Mouse (Mus musculus) E14TG2a.4 (cell line): Measurements from ENCODE around the gene C1ql3.
A peak's percentile ranks its signal among the peaks of the same experiment; 100 is the strongest.

Experiments
- H3K27me3 ChIP-seq: 2 replicates; pipeline ENCODE4 v1.6.1; 2014; ENCODE audit warnings: low read length, control low read depth; ENCODE audit not compliant: insufficient read depth
- H3K36me3 ChIP-seq: 2 replicates; pipeline ENCODE4 v1.6.1; 2014; ENCODE audit warnings: low read length, control low read depth; ENCODE audit not compliant: insufficient read depth
- H3K4me1 ChIP-seq: replicated peaks from 2 replicates; pipeline ENCODE4 v1.6.1; 2014; ENCODE audit warnings: low read depth, low read length, control low read depth
- H3K4me3 ChIP-seq: replicated peaks from 2 replicates; pipeline ENCODE4 v1.5.1; 2014; ENCODE audit warnings: mild to moderate bottlenecking, low read length
- H3K9me3 ChIP-seq: 2 replicates; pipeline ENCODE4 v1.6.1; 2014; ENCODE audit warnings: low read length, control low read depth
- CTCF ChIP-seq: conservative IDR thresholded peaks from 2 replicates; pipeline ENCODE4 v1.5.1; 2014; ENCODE audit warnings: low read length
- NANOG ChIP-seq: IDR thresholded peaks from 2 replicates; pipeline ENCODE4 v1.6.1; 2014; ENCODE audit warnings: borderline replicate concordance, low read length, mixed read lengths
- POU5F1 ChIP-seq: IDR thresholded peaks from 2 replicates; pipeline ENCODE4 v1.6.1; 2014; ENCODE audit warnings: low read length, borderline replicate concordance

C1ql3 gene

DNA sequence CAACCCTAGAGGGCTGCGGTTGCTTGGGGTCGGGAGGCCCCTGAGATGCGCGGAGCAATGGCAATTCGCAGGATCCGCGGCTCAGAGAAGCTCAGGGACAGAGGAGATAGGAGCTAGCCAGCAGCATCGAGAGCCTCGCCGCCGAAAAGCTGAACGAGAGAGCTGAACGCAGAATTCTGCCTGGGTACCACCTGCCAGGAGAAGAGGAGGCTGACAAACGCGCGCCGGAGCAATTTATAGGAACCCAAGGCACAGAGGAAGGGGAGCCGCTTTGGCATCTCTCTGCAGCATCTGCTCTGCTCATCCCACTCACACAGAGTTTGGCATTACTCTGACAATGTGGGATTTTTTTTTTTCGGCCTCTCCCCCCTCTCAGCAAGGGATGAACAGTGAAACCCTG lies at the start of gene C1ql3:
TSS of gene C1ql3 (minus strand) at position 335 of the 400 bp plus-strand sequence.
- Histone ChIP-seq H3K36me3 (no peaks in the 10 kb centered on the region), H3K4me1 (peaks cover 23% of the 10 kb centered on the region), H3K4me3 (peak within 1 kb of the TSS; percentile 79), H3K27me3 (peaks cover 59% of the 10 kb centered on the region), H3K9me3 (no peaks in the 10 kb centered on the region)
- TF ChIP-seq CTCF (no peak), NANOG (no peak), POU5F1 (no peak)

DNA sequence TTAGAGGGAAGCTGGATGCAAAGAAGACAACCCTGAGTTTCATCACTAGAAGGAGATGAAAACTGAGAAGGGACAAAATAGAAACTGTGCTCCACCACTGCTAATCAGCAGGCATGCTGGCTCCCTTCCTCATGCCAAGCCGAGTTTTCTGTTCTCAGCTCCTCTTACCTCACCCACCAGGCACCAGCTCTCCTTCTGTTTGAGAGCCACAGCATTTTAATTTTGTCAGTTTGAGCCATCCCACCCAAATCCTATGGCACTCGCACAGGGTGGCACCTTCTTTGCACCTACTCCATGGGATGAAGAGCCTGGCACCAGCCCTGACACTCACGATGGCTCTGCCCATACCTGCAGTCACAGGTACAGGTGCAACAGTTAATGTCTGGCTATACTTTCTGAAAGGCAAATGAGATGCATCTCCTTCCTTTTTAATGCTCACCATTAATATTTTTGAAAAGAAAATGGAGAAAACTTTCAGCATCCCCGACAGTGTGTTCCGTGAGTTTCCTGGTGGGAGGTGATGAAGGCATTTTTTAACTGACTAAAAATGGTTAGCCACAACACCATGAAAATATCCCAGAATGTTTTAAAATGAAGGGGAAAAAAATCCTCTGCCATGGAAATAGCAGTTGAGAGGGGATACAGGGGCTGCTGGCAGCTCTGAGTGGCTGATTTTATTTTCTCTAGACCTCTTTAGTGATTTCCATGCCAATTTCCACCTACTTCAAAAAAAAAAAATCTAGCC lies 49.0 kb upstream of the C1ql3 start:
- Histone ChIP-seq H3K4me1 (no peaks in the 10 kb centered on the region), H3K4me3 (no peak overlapping the region), H3K9me3 (no peaks in the 10 kb centered on the region), H3K27me3 (peaks cover 11% of the 10 kb centered on the region; the same call in 1 of the 2 replicates), H3K36me3 (no peaks in the 10 kb centered on the region)
- TF ChIP-seq CTCF (no peak), POU5F1 (no peak), NANOG (no peak)

- no peaks in the 10 kb centered on the region for H3K9me3 ChIP-seq
- peaks cover 6% of the 10 kb centered on the region for H3K4me1 ChIP-seq
- no peaks in the 10 kb centered on the region for H3K27me3 ChIP-seq
- no peaks in the 10 kb centered on the region for H3K36me3 ChIP-seq
- TF ChIP-seq POU5F1 (no peak), NANOG (no peak), CTCF (no peak)
- H3K4me3 ChIP-seq = no peak overlapping the region
These were observed 37.0 kb upstream of the C1ql3 start for GRCm38 (mm10) chr2:13048649-13049048.

DNA sequence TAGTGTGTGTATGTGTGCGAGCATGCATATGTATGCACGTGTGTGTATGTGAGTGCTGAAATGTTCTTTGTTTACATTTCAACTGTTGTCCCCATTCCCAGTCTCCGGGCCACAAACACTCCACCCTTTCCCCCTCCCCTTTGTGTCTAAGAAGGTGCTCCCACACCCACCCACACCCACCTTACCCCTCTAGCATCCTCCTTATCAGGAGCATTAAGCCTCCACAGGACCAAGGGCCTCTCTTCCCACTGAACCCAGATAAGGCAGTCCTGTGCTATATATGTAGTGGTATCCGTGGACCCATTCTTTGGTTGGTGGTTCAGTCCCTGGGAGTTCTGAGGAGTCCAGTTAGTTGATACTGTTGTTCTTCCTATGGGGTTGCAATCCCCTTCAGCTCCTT lies 32.9 kb upstream of the C1ql3 start:
- TF ChIP-seq NANOG (no peak), CTCF (no peak), POU5F1 (no peak)
- H3K9me3 ChIP-seq = no peaks in the 10 kb centered on the region
- H3K36me3 ChIP-seq = no peaks in the 10 kb centered on the region
- peaks cover 6% of the 10 kb centered on the region for H3K4me1 ChIP-seq
- no peak overlapping the region for H3K4me3 ChIP-seq
- H3K27me3 ChIP-seq = no peaks in the 10 kb centered on the region

- Histone ChIP-seq H3K4me1 (no peaks in the 10 kb centered on the region), H3K4me3 (no peak overlapping the region), H3K27me3 (peaks cover 2% of the 10 kb centered on the region; the same call in 1 of the 2 replicates), H3K9me3 (no peaks in the 10 kb centered on the region), H3K36me3 (no peaks in the 10 kb centered on the region)
- TF ChIP-seq CTCF (no peak; the same call in 1 of the 2 replicates), POU5F1 (no peak), NANOG (no peak)
These were observed 28.2 kb upstream of the C1ql3 start for GRCm38 (mm10) chr2:13039785-13040184.

- no peaks in the 10 kb centered on the region for H3K36me3 ChIP-seq
- H3K4me3 ChIP-seq = no peak overlapping the region
- TF ChIP-seq POU5F1 = no peak
- TF ChIP-seq CTCF = no peak
- TF ChIP-seq NANOG = no peak
- no peaks in the 10 kb centered on the region for H3K9me3 ChIP-seq
- peaks cover 2% of the 10 kb centered on the region; the same call in 1 of the 2 replicates for H3K27me3 ChIP-seq
- no peaks in the 10 kb centered on the region for H3K4me1 ChIP-seq
These were observed 27.2 kb upstream of the C1ql3 start for GRCm38 (mm10) chr2:13038772-13039171.

DNA sequence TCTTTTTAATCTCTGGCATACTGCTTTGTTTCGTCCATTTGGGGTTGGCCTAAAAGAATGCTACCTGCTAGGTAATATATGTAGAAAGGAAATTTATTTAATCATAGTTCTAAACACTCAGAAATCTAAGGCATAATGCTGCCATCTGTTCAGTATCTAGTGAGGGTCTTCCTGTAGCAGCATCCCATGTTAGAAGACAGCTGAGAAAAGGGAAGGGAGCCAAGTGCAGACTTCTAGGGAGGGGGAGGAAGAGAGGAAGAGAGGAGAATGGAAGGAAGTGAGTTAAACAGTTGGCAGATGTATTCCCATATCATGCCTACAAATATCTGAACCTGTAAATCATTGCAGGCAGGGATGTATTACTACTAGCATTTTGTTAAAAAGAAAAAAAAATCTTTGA lies 7.3 kb upstream of the C1ql3 start:
- no peak for TF ChIP-seq CTCF
- TF ChIP-seq POU5F1 = no peak
- no peak for TF ChIP-seq NANOG
- Histone ChIP-seq H3K36me3 (no peaks in the 10 kb centered on the region), H3K27me3 (peaks cover 5% of the 10 kb centered on the region), H3K4me3 (no peak overlapping the region), H3K4me1 (no peaks in the 10 kb centered on the region), H3K9me3 (no peaks in the 10 kb centered on the region)

GRCm38 (mm10) chr2:13018382-13018781 lies 6.8 kb upstream of the C1ql3 start:
- Histone ChIP-seq H3K4me1 (no peaks in the 10 kb centered on the region), H3K36me3 (no peaks in the 10 kb centered on the region)
- TF ChIP-seq POU5F1 (no peak), CTCF (no peak), NANOG (no peak)

More at GRCm38 (mm10) chr2:13018382-13018781, 6.8 kb upstream of the C1ql3 start:
- no peak overlapping the region for H3K4me3 ChIP-seq
- no peaks in the 10 kb centered on the region for H3K9me3 ChIP-seq
- H3K27me3 ChIP-seq = peaks cover 9% of the 10 kb centered on the region
